Mouse (Mus musculus) granulocyte monocyte progenitor cell, adult 5-6 weeks (primary cell): ENCODE measurements around the gene Fam43b. TPM values are rescaled to one million over a fixed set of nuclear protein-coding genes. Genes with fewer than 3 reads are reported as not detected.

Source experiments
- ATAC-seq: replicated peaks from 2 replicates; pipeline ENCODE4 v1.8.0; 2016; ENCODE audit warnings: mild to moderate bottlenecking, moderate TSS enrichment, inconsistent platforms; ENCODE audit not compliant: poor library complexity, severe bottlenecking
- total RNA-seq, 2 experiments: library from RNA; stranded (forward) in 1 of 2; stranded (reverse) in 1 of 2; fragments of 200-712, 200-1000 nt in 1 of 2; fragments of >200 nt in 1 of 2; fragmentation: Nextera tagmentation in 1 of 2; gene quantifications; 2 replicates each; pipeline ENCODE4 v1.2.3; 2014 to 2017

The Fam43b gene
- total RNA-seq, 2 experiments from 2014 or later, result not detected

DNA sequence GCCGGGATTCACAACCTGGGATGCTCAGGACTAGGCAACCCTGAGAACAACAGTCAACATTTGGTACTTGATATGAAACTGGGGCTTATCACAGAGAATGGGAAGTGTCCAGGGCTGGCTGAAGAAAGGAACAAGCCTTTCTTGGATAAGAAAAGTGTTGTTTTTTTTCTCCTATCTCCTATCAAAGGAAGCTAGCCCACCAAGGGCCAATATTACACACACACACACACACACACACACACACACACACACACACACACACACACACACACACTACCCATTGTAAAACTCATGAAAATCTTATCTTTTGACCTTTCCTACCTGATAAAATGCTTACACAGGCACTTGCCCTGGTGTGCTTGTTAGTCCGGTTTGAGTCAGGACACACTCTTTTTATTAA, 40.8 kb downstream of the Fam43b start:
- ATAC-seq, result no peak

DNA sequence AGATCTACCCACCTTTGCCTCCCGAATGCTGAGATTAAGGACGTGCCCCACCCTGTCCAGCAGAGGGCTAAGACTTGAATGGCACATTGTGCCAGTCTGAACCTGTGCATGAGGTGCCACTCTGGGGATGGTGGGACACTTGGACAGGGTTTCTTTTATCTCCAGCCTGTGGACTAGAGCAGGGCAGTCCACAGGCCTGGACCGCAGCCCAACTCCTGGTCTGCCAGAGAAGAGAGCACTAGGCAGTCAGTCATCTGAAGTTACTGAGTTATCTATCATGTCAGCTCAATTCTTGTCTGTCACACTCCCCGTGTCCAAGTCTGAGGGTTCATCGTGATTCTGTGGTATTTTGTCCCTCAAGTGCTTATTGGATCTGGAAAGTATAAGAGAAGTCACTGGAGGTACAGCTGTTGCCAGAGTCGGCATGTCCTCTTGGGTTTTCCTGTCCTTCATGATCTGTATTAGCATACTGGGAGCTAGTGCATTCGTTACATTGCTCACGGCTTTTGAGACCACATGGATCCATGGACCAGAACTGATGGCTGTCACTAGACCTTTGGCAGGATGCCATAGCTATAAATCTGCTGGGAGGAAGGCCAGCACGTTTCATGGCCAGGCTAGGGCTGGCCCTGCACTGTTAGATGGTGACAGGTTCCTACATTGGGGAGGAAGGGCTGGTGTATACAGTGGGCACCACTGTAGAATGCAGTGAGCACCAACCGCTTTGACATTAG, 42.7 kb downstream of the Fam43b start:
- ATAC-seq, result no peak

DNA sequence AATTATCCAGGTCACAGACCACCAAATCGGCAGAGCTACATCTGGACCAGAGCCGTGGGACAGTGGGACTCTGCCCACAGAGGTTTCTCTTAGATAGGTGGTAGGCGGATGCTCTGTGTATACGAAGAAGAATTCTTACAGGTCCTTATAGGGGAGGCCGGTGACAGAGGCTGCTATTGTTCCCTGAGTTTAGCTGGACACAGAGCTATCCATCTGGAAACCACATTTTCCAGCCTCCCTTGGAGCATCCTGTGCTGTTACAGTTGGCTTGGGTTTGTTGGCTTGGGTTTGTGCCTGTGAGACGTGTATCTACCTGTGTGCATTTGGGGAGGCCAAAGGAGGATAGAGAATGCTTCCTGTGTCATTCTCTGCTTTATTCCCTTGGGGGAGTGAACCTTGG, 43.6 kb downstream of the Fam43b start:
- no peak for ATAC-seq

DNA sequence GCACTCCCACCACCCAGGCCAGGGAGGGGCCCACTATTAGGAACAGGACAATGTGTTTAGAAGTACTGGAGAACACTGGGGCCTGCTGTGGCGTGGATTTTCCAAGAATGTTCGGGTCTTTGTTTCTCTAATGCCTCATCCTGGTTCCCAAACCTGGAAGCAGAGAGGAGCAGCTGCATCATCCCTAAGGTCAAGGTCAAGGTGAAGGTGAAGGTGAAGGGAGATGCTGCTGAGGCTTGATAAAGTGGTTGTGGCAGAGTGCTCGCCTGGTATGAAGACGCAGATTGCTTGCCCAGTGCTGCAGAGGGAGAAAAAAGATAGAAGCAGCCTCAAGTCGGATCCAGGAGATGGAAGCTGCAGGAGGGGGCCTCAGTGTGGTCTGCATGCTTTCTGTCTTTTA, 44.5 kb downstream of the Fam43b start:
- no peak for ATAC-seq

DNA sequence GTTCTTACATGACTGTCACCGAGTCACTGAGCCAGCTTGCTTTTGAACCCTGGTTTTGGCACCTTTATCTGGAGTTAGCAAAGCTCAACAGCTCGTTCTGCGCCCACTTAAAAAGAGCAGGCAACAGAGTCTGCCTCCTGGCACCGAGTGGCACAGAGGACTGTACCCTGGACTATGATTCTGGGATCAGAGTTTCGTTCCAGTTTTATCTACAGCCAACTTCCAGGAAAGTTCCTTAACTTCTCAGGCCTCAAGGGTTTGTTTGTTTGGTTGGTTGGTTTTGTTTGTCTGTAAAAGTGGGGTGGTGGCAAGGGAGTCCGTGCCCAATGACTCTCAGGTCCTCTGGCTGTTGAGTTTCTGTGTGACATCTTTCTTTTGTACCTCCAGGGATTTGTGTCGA, 47.6 kb downstream of the Fam43b start:
- no peak for ATAC-seq

DNA sequence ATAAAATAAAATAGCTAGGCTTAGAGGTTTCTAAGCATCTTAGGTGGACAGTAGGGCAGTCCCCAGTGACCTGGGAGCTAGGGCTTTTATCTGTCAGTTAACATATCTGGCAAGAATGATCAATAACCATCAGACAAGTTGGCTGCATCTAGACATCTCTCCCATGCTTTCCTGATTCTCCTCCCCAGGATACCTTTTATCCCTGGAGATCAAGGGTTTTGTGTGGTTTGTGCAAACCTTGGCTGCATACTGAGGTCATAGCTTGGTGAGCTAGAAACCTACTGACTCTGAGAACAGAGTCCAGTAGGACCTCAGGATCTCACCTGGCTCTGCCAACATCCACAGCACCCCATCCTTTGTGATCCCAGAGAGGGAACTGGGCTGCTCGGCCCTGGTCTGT, 49.0 kb downstream of the Fam43b start:
- no peak for ATAC-seq

DNA sequence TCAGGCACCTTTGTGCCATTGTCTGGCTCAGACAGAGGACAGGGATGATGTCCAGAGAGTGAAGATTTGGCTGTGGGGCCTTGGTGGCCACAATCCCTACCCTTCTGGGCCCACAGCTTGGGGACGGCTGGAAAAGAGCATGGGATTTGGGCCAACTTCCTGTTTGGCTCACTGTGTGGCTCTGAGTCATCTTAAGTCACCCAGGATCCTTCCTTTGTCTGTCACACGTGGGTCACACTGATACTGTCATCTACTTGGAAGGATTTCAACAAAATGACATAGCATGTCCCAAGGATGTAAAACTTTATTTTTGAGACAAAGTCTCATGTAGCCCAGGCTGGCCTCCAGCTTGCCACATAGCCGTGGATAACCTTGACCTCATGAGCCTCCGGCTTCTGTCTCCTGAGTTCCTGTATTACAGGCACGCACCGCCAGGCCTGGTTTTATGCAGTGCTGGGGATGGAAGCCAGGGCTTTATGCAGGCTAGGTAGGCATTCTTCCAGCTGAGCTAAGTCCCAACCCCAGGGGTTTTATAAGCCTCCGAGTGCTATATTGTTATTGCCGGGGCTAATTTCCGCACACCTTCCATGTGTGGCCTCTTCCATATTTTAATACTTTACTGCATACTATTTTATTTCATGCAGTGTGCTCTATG, 51.3 kb downstream of the Fam43b start:
- ATAC-seq, result no peak; the same call in 1 of the 2 replicates

Other genes with a start within 250 kb of the Fam43b start
- 203 and 218 TPM in 2 replicates for gene Hp1bp3, start 180.2 kb downstream of the Fam43b start, total RNA-seq (2014; fragmentation: Nextera tagmentation)
- 221 and 239 TPM in 2 replicates for gene Hp1bp3, start 180.2 kb downstream of the Fam43b start, total RNA-seq (2017)
- gene Sh2d5, start 146.1 kb downstream of the Fam43b start, total RNA-seq (2014; fragmentation: Nextera tagmentation), result 29.1 and 42.7 TPM in 2 replicates
- gene Sh2d5, start 146.1 kb downstream of the Fam43b start, total RNA-seq (2017), result 18.8 and 27.7 TPM in 2 replicates
- 8.1 and 10.6 TPM in 2 replicates for gene Kif17, start 146.1 kb downstream of the Fam43b start, total RNA-seq (2014; fragmentation: Nextera tagmentation)
- 6.0 and 8.9 TPM in 2 replicates for gene Kif17, start 146.1 kb downstream of the Fam43b start, total RNA-seq (2017)
- 318 and 319 TPM in 2 replicates for gene Ddost, start 91.8 kb downstream of the Fam43b start, total RNA-seq (2014; fragmentation: Nextera tagmentation)
- gene Ddost, start 91.8 kb downstream of the Fam43b start, total RNA-seq (2017), result 238 and 289 TPM in 2 replicates
- 30.2 and 30.9 TPM in 2 replicates for gene Pink1, start 70.2 kb downstream of the Fam43b start, total RNA-seq (2014; fragmentation: Nextera tagmentation)
- 29.9 and 40.8 TPM in 2 replicates for gene Pink1, start 70.2 kb downstream of the Fam43b start, total RNA-seq (2017)
- not detected in 2 replicates for gene Cda, start 28.5 kb downstream of the Fam43b start, total RNA-seq (2014; fragmentation: Nextera tagmentation)
- not detected in 2 replicates for gene Cda, start 28.5 kb downstream of the Fam43b start, total RNA-seq (2017)
- gene Mul1, start 38.1 kb upstream of the Fam43b start, total RNA-seq (2014; fragmentation: Nextera tagmentation), result 7.4 and 10.1 TPM in 2 replicates
- gene Mul1, start 38.1 kb upstream of the Fam43b start, total RNA-seq (2017), result 7.6 and 8.7 TPM in 2 replicates
- not detected in 2 replicates for gene Camk2n1, start 57.8 kb upstream of the Fam43b start, total RNA-seq (2014; fragmentation: Nextera tagmentation)
- gene Camk2n1, start 57.8 kb upstream of the Fam43b start, total RNA-seq (2017), result not detected in 2 replicates
- gene Vwa5b1, start 239.4 kb upstream of the Fam43b start, total RNA-seq (2014; fragmentation: Nextera tagmentation), result not detected in 2 replicates
- gene Vwa5b1, start 239.4 kb upstream of the Fam43b start, total RNA-seq (2017), result not detected in 2 replicates